Mouse (Mus musculus) neural tube, embryonic 11.5 days (tissue): ENCODE results near the gene Bloc1s5. TPM values are rescaled to one million over a fixed set of nuclear protein-coding genes. Genes with fewer than 3 reads are reported as not detected.
A peak's percentile ranks its signal among the peaks of the same experiment; 100 is the strongest.

Experiments used
- ATAC-seq: fragments of 200-750 bp; cut with Nextera tagmentation; 2 replicates; pipeline ENCODE4 v1.8.0; 2017; ENCODE audit warnings: moderate number of reproducible peaks, mild to moderate bottlenecking, moderate TSS enrichment, moderate library complexity; ENCODE audit not compliant: insufficient read depth, low FRiP score, low TSS enrichment
- DNase-seq: peaks from one replicate; pipeline ENCODE4 v3.0.0-alpha.2; 2015; ENCODE audit warnings: low spot score
- H3K27ac ChIP-seq: fragments of 300-500 bp; sonication (generic); 2 replicates; pipeline ENCODE4 v1.5.1; 2014; ENCODE audit warnings: low read depth, mild to moderate bottlenecking, low read length
- H3K27me3 ChIP-seq: fragments of 300-500 bp; sonication (generic); 2 replicates; pipeline ENCODE4 v1.6.1; 2014; ENCODE audit warnings: mild to moderate bottlenecking, low read length, mixed read lengths; ENCODE audit not compliant: control insufficient read depth, insufficient read depth
- H3K36me3 ChIP-seq: fragments of 300-500 bp; sonication (generic); 2 replicates; pipeline ENCODE4 v1.6.1; 2014; ENCODE audit warnings: mild to moderate bottlenecking, low read length, moderate library complexity, mixed read lengths; ENCODE audit not compliant: control insufficient read depth, insufficient read depth
- H3K4me1 ChIP-seq: fragments of 300-500 bp; sonication (generic); 2 replicates; pipeline ENCODE4 v1.6.1; 2014; ENCODE audit warnings: low read length, mixed read lengths; ENCODE audit not compliant: control insufficient read depth, insufficient read depth
- H3K4me2 ChIP-seq: fragments of 300-500 bp; sonication (generic); 2 replicates; pipeline ENCODE4 v1.6.1; 2014; ENCODE audit warnings: low read depth, mild to moderate bottlenecking, moderate library complexity
- H3K4me3 ChIP-seq: fragments of 300-500 bp; sonication (generic); 2 replicates; pipeline ENCODE4 v1.5.1; 2014; ENCODE audit warnings: low read depth, low read length
- H3K9ac ChIP-seq: fragments of 300-500 bp; sonication (generic); 2 replicates; pipeline ENCODE4 v1.6.1; 2014; ENCODE audit warnings: mild to moderate bottlenecking, low read length
- H3K9me3 ChIP-seq: fragments of 300-500 bp; sonication (generic); 2 replicates; pipeline ENCODE4 v1.6.1; 2016; ENCODE audit warnings: low read length; ENCODE audit not compliant: control insufficient read depth
- WGBS: fragments of 180-500 bp; shearing (Covaris S2); extraction: QIAGEN DNeasy Blood & Tissue Kit; methylation state at CpG from one replicate; pipeline ENCODE4 v1.1.7; 2014; 5-methylcytosine and 5-hydroxymethylcytosine counted together
- polyA plus RNA-seq: library from polyadenylated mRNA; unstranded; fragments of >200 nt; fragmentation: Nextera tagmentation; extraction: Ambion mirVana; gene quantifications from 2 replicates; pipeline ENCODE4 v1.2.1, GENCODE M21; 2014

The Bloc1s5 gene
- polyA plus RNA-seq, 1 experiment from 2014 or later = 24.9 TPM

DNA sequence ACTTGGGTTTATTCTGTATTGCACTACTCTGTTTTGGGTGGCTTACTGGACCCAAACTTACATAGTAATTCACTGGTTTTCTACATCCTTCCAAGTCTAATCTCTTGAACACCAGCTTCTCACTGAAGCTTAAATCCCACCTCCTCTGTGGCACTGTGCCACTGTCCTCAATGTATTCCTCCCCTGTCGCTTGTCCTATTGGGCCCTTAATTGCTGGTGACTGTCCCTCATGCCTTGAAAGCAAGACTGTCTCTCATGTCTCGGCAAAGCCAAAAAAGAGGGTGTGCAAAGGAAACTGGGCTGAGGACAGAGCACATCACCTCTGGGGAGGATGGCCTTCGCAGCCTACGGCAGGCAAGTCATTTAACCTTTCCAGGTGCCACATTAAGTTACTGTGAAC is 23.0 kb upstream of the Bloc1s5 start:
- ATAC-seq (no peak), DNase-seq (no peak)
- Histone ChIP-seq H3K9me3 (no peaks in the 10 kb centered on the region), H3K27me3 (no peaks in the 10 kb centered on the region), H3K27ac (no peak overlapping the region), H3K9ac (peak overlapping the region; percentile 91), H3K36me3 (peaks cover 13% of the 10 kb centered on the region), H3K4me1 (peaks cover 4% of the 10 kb centered on the region), H3K4me2 (peak overlapping the region; percentile 81), H3K4me3 (peak overlapping the region; percentile 96)
- WGBS = 28% methylated on average over 4 of the region's 4 CpGs

GRCm38 (mm10) chr13:38650292-38650691 is 15.4 kb upstream of the Bloc1s5 start:
- WGBS = 93% methylated on average over 4 of the region's 4 CpGs

GRCm38 (mm10) chr13:38649069-38649468 is 14.2 kb upstream of the Bloc1s5 start:
- 88% methylated on average over 4 of the region's 4 CpGs for WGBS

More at GRCm38 (mm10) chr13:38650292-38650691, 15.4 kb upstream of the Bloc1s5 start:
- Histone ChIP-seq H3K4me3 (no peak overlapping the region), H3K4me1 (no peaks in the 10 kb centered on the region), H3K27me3 (no peaks in the 10 kb centered on the region), H3K27ac (no peak overlapping the region), H3K9ac (no peak overlapping the region), H3K9me3 (no peaks in the 10 kb centered on the region), H3K4me2 (no peak overlapping the region), H3K36me3 (peaks cover 27% of the 10 kb centered on the region)
- ATAC-seq (no peak), DNase-seq (no peak)

DNA sequence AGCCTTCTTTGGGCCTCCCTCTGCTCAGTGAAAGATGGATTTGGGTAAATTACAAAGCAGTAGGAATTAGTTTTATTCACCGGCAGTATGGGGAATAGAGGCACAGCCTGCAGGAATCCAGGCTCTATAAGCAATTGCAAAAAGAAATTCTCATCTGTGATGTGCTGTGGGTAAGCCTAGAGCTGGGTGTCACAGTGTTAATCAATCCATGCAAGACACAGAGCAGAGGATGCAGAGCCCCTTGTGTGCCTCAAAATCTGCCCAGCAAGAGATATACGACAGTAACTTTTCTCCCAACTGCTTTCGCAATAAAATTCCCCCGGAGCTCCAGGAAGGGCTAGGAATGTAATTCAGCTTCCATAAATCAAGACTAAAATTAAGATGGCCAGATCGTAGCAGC is 6.5 kb upstream of the Bloc1s5 start:
- H3K9me3 ChIP-seq = no peaks in the 10 kb centered on the region
- no peaks in the 10 kb centered on the region for H3K27me3 ChIP-seq
- H3K9ac ChIP-seq = no peak overlapping the region
- H3K4me3 ChIP-seq = no peak overlapping the region
- ATAC-seq (no peak), DNase-seq (no peak)
- no peaks in the 10 kb centered on the region for H3K4me1 ChIP-seq
- WGBS = 68% methylated on average over 5 of the region's 5 CpGs
- peaks cover 18% of the 10 kb centered on the region for H3K36me3 ChIP-seq
- H3K27ac ChIP-seq = no peak overlapping the region
- H3K4me2 ChIP-seq = no peak overlapping the region

More at GRCm38 (mm10) chr13:38649069-38649468, 14.2 kb upstream of the Bloc1s5 start:
- H3K9me3 ChIP-seq = no peaks in the 10 kb centered on the region
- no peak overlapping the region for H3K4me2 ChIP-seq
- H3K27me3 ChIP-seq = no peaks in the 10 kb centered on the region
- no peak overlapping the region for H3K4me3 ChIP-seq
- ATAC-seq (no peak), DNase-seq (no peak)
- no peak overlapping the region for H3K27ac ChIP-seq
- H3K36me3 ChIP-seq = peaks cover 27% of the 10 kb centered on the region
- H3K4me1 ChIP-seq = no peaks in the 10 kb centered on the region
- no peak overlapping the region for H3K9ac ChIP-seq

DNA sequence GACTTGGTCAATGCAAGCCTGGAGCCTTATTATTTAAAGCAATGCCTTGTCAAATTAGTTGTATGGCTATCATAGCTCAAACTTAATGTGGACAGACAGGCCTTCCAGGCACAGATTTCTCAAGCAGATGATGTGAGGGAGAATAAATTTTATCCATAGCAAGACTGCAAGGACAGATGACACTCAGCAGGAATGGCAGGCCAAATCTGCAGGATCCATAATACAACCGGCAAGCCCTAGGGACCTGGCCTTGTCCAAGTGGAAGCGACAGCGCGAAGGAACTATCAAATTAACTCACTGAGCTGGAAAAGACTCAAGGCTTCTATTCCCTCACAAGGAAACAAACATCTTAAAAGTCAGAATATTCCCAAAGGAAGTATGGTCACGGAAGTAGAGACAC is 6.1 kb upstream of the Bloc1s5 start:
- Histone ChIP-seq H3K9me3 (no peaks in the 10 kb centered on the region), H3K9ac (no peak overlapping the region), H3K27ac (no peak overlapping the region), H3K36me3 (peaks cover 18% of the 10 kb centered on the region), H3K27me3 (no peaks in the 10 kb centered on the region), H3K4me1 (no peaks in the 10 kb centered on the region), H3K4me3 (no peak overlapping the region), H3K4me2 (no peak overlapping the region)
- ATAC-seq = no peak
- DNase-seq = no peak
- 93% methylated on average over 5 of the region's 5 CpGs for WGBS

DNA sequence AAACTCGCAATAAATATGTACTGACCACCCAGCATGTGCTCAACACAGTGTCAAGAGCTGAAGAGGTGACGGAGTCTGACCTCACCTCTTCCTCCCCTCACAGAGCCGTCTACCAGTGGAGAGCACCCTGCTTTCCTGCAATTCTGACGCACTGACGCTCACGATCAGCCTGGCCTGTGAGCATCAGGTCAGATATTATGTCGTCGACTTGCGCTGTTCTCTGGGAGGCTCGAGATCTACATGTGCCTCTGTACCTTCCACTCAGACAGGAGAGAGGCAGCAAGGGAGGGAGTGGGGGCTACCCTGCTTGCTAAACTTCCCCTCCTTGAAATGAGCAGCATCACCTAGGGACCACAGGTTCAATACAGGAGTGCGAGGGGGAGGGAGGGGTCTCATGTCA is 3.8 kb upstream of the Bloc1s5 start:
- ATAC-seq (no peak), DNase-seq (no peak)
- Histone ChIP-seq H3K9me3 (no peaks in the 10 kb centered on the region), H3K27ac (no peak overlapping the region), H3K4me2 (no peak overlapping the region), H3K9ac (no peak overlapping the region), H3K36me3 (peaks cover 4% of the 10 kb centered on the region), H3K4me1 (no peaks in the 10 kb centered on the region), H3K27me3 (no peaks in the 10 kb centered on the region), H3K4me3 (no peak overlapping the region)
- 76% methylated on average over 11 of the region's 11 CpGs for WGBS

DNA sequence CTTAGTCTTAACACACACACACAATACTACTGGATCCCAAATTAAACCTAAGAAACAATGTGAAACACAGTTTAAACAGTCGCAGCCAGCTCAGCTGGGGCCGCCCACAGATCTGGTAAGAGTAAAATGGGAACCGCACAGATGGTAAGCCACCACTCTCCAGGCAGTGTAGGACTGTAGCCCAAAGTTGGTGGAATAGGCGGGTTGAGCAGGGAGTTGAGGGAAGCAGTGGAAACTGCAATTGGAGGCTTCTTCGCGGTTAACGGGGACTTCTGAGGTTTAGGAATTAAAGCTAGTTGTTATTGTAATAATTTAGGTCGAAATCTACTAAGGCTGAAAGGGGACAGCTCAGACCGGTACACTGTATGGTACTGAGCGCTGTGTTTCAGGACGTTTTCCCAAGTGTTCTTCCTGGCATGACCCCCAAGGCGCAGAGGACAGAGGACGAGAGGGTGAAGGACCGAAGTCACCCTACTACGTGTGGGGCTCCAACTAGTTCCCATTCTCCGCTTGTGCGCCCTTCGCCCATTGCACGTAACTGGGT is 581 bp downstream of the Bloc1s5 start:
- no peaks in the 10 kb centered on the region for H3K4me1 ChIP-seq
- no peak for DNase-seq

GRCm38 (mm10) chr13:38633287-38634000 is 1.5 kb downstream of the Bloc1s5 start:
- Histone ChIP-seq H3K4me3 (no peak overlapping the region), H3K9me3 (no peaks in the 10 kb centered on the region), H3K36me3 (no peaks in the 10 kb centered on the region; the same call in 1 of the 2 replicates), H3K9ac (no peak overlapping the region), H3K4me2 (no peak overlapping the region), H3K27me3 (no peaks in the 10 kb centered on the region), H3K4me1 (no peaks in the 10 kb centered on the region), H3K27ac (no peak overlapping the region)
- no peak for DNase-seq
- ATAC-seq = no peak
- 92% methylated on average over 6 of the region's 6 CpGs for WGBS

More for the DNA sequence above, 581 bp downstream of the Bloc1s5 start:
- no peaks in the 10 kb centered on the region for H3K27me3 ChIP-seq
- peak; percentile 24; the same call in 1 of the 2 replicates for ATAC-seq
- H3K27ac ChIP-seq = 0 out of 2 replicates have a peak overlapping the region, but pooled peaks have one; percentile 20
- H3K4me2 ChIP-seq = peak overlapping the region; percentile 66
- no peaks in the 10 kb centered on the region for H3K36me3 ChIP-seq
- H3K4me3 ChIP-seq = peak overlapping the region; percentile 73
- under 1% methylated on average over 19 of the region's 19 CpGs for WGBS
- H3K9ac ChIP-seq = peak overlapping the region; percentile 67
- no peaks in the 10 kb centered on the region for H3K9me3 ChIP-seq

- 88% methylated on average over 6 of the region's 6 CpGs for WGBS
- Histone ChIP-seq H3K4me1 (no peaks in the 10 kb centered on the region), H3K4me3 (no peak overlapping the region), H3K9me3 (no peaks in the 10 kb centered on the region), H3K9ac (no peak overlapping the region), H3K36me3 (no peaks in the 10 kb centered on the region; the same call in 1 of the 2 replicates), H3K27ac (no peak overlapping the region), H3K27me3 (no peaks in the 10 kb centered on the region), H3K4me2 (no peak overlapping the region)
- DNase-seq (no peak), ATAC-seq (no peak)
These were observed 2.4 kb downstream of the Bloc1s5 start for GRCm38 (mm10) chr13:38632556-38632955.
